Mouse (Mus musculus) gastrocnemius, adult 2 months (tissue): ENCODE results near the gene Olfr1377. TPM values are rescaled to one million over a fixed set of nuclear protein-coding genes. Genes with fewer than 3 reads are reported as not detected.
"Not testable (repeated sequence)": the region's sequence is repeated elsewhere in the genome, so short reads cannot be mapped to it uniquely, and the experiment has no call there.

Experiments
- DNase-seq: peaks from one replicate; pipeline ENCODE4 v3.0.0; 2022
- H3K27ac ChIP-seq: fragments of 200-600 bp; 2 replicates; pipeline ENCODE4 v1.8.1; 2022; ENCODE audit warnings: mild to moderate bottlenecking
- H3K4me3 ChIP-seq: fragments of 200-600 bp; 2 replicates; pipeline ENCODE4 v1.8.1; 2022; ENCODE audit warnings: mild to moderate bottlenecking, moderate library complexity
- CTCF ChIP-seq: fragments of 200-600 bp; IDR thresholded peaks from 2 replicates; pipeline ENCODE4 v1.8.1; 2022; ENCODE audit warnings: antibody characterized with exemption, mild to moderate bottlenecking, moderate library complexity
- intact Hi-C: fragments of 180-260 bp; cut with DNase I; formaldehyde crosslinking; loops from one replicate; pipeline ENCODE4 v1.15.1; 2025
- total RNA-seq, 2 experiments: library from RNA; stranded (reverse); gene quantifications; 2 replicates each; pipeline ENCODE4 v1.2.3; 2021

Gene Olfr1377
- total RNA-seq, 2 experiments from 2014 or later, result not detected

- intact Hi-C loops, result no loop called here
- H3K4me3 ChIP-seq, result no peak within 1 kb of the TSS
- DNase-seq, result no peak
- no peak for TF ChIP-seq CTCF
- no peak within 1 kb of the TSS for H3K27ac ChIP-seq
Measured at GRCm38 (mm10) chr11:51013936-51014335, 32.2 kb downstream of the Olfr1377 start, which contains the start of gene Olfr54. Gene Olfr54, plus strand, starts transcription at chr11:51014236.

- Histone ChIP-seq H3K27ac (no peak overlapping the region), H3K4me3 (no peak overlapping the region)
- DNase-seq, result no peak
- intact Hi-C loops, result no loop called here
- TF ChIP-seq CTCF, result no peak
Measured at GRCm38 (mm10) chr11:51016341-51016740, 34.6 kb downstream of the Olfr1377 start.

GRCm38 (mm10) chr11:51026811-51027210 lies 45.0 kb downstream of the Olfr1377 start:
- H3K4me3 ChIP-seq, H3K27ac ChIP-seq, intact Hi-C loops, DNase-seq: not testable (repeated sequence)

- DNase-seq, intact Hi-C loops, H3K27ac ChIP-seq, H3K4me3 ChIP-seq: not testable (repeated sequence)
Measured at GRCm38 (mm10) chr11:51029381-51029780, 47.6 kb downstream of the Olfr1377 start.

GRCm38 (mm10) chr11:51030225-51030624 lies 48.5 kb downstream of the Olfr1377 start:
- TF ChIP-seq CTCF, result no peak
- Histone ChIP-seq H3K4me3 (no peak overlapping the region), H3K27ac (no peak overlapping the region)
- intact Hi-C loops, result no loop called here
- DNase-seq, result no peak

GRCm38 (mm10) chr11:51032851-51033250 lies 51.1 kb downstream of the Olfr1377 start:
- no peak for DNase-seq
- intact Hi-C loops, result loop anchor here (1.0 kb wide), 1 partner anchor 93 kb away; no protein-coding TSS in a partner anchor
- no peak overlapping the region for H3K27ac ChIP-seq
- no peak overlapping the region for H3K4me3 ChIP-seq
- TF ChIP-seq CTCF, result peak; percentile 86

GRCm38 (mm10) chr11:51034141-51034540 lies 52.4 kb downstream of the Olfr1377 start:
- H3K4me3 ChIP-seq, DNase-seq, intact Hi-C loops, H3K27ac ChIP-seq: not testable (repeated sequence)

GRCm38 (mm10) chr11:51035951-51036350 lies 54.2 kb downstream of the Olfr1377 start:
- intact Hi-C loops, result no loop called here
- Histone ChIP-seq H3K27ac (no peak overlapping the region), H3K4me3 (no peak overlapping the region)
- TF ChIP-seq CTCF, result no peak
- no peak for DNase-seq

Other genes with a start within 250 kb of the Olfr1377 start
- gene Zfp354c, start 154.2 kb upstream of the Olfr1377 start, total RNA-seq, result 1 to 10 TPM; 3.6 to 4.5 TPM
- gene Zfp879, start 140.4 kb upstream of the Olfr1377 start, total RNA-seq, result 1 to 10 TPM; 1.6 to 2.6 TPM
- not detected for gene Grm6, start 131.3 kb upstream of the Olfr1377 start, total RNA-seq
- 1 to 10 TPM; 1.9 to 3.2 TPM for gene Zfp454, start 94.3 kb upstream of the Olfr1377 start, total RNA-seq
- 1 to 10 TPM; 4.4 to 5.5 TPM for gene Zfp2, start 65.8 kb upstream of the Olfr1377 start, total RNA-seq
- 1 to 10 TPM; 1.9 to 2.4 TPM for gene Zfp354b, start 50.3 kb upstream of the Olfr1377 start, total RNA-seq
- not detected for gene 4933414I15Rik, start 38.2 kb upstream of the Olfr1377 start, total RNA-seq
- gene Prop1, start 28.2 kb upstream of the Olfr1377 start, total RNA-seq, result not detected
- gene Olfr1378, start 15.4 kb upstream of the Olfr1377 start, total RNA-seq, result not detected
- gene Olfr51, start 21.6 kb downstream of the Olfr1377 start, total RNA-seq, result not detected
- gene Olfr54, start 32.3 kb downstream of the Olfr1377 start, total RNA-seq, result not detected
- gene Olfr1375, start 66.1 kb downstream of the Olfr1377 start, total RNA-seq, result not detected
- 1 to 10 TPM; 4.2 to 4.5 TPM for gene Zfp354a, start 77.3 kb downstream of the Olfr1377 start, total RNA-seq
- gene Gm12569, start 238.5 kb downstream of the Olfr1377 start, total RNA-seq, result not detected